Mouse (Mus musculus) G1E (cell line): ENCODE measurements around the gene Sgcb.

Source experiments
- CTCF ChIP-seq: IDR thresholded peaks from 2 replicates; pipeline ENCODE4 v1.5.1; 2012; ENCODE audit warnings: low read depth, low read length, inconsistent platforms, mixed read lengths
- GATA1 ChIP-seq: IDR thresholded peaks from 2 replicates; pipeline ENCODE4 v1.6.1; 2012; ENCODE audit warnings: borderline replicate concordance, low read length, inconsistent platforms, mixed read lengths

DNA sequence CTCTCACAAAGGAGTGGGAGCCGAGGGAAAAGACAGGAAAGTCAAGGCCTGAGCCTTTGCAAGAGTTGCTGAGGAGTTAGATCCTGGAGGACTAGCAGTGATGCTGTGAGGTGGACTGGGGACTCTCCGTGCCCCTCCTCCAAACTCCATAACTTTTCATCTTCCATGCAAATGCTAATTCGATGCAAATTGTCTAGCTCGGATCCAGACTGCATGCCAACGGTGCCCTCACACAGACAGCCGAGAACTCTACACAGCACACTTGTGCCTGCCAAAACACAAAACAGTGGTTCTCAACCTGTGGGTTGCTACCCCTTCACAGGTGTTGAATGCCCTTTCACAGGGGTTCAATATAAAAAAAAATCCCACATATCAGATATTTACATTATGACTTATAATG lies 43.0 kb downstream of the Sgcb start:
- TF ChIP-seq GATA1: no peak
- TF ChIP-seq CTCF: no peak
